Mouse (Mus musculus): ENCODE results near the gene Wdr60. TPM values are rescaled to one million over a fixed set of nuclear protein-coding genes. Genes with fewer than 3 reads are reported as not detected.

Gene Wdr60
- total and polyA plus RNA-seq, 2 experiments from 2014 or later, result 14.5 to 16.4 TPM

- no peak overlapping the region for H3K4me3 ChIP-seq (ENCODE audit: low read depth, low read length)
- H3K9me3 ChIP-seq (ENCODE audit: low read length), result no peaks in the 10 kb centered on the region
- no peaks in the 10 kb centered on the region for H3K4me1 ChIP-seq (ENCODE audit: insufficient read depth)
- DNase-seq, result no peak
- TF ChIP-seq CTCF (IDR thresholded peaks at IDR 0.05; ENCODE audit: low read depth), result no peak
- H3K27ac ChIP-seq (ENCODE audit: low read depth, low read length), result no peak overlapping the region
- H3K9ac ChIP-seq, result no peak overlapping the region
- H3K27me3 ChIP-seq (ENCODE audit: insufficient read depth, low read length), result no peaks in the 10 kb centered on the region
- no peak overlapping the region for H3K4me2 ChIP-seq (ENCODE audit: low read depth)
- 83% methylated on average over 2 of the region's 2 CpGs for WGBS
- H3K36me3 ChIP-seq (ENCODE audit: insufficient read depth), result no peaks in the 10 kb centered on the region
- no peak for ATAC-seq
These were observed 30.4 kb upstream of the Wdr60 start for GRCm38 (mm10) chr12:116293185-116293584.

GRCm38 (mm10) chr12:116283511-116283910 is 20.7 kb upstream of the Wdr60 start:
- Histone ChIP-seq H3K36me3 (ENCODE audit: insufficient read depth) (no peaks in the 10 kb centered on the region), H3K4me3 (ENCODE audit: low read depth, low read length) (no peak overlapping the region), H3K27ac (ENCODE audit: low read depth, low read length) (no peak overlapping the region), H3K4me1 (ENCODE audit: insufficient read depth) (peaks cover 11% of the 10 kb centered on the region; the same call in 1 of the 2 replicates), H3K4me2 (ENCODE audit: low read depth) (no peak overlapping the region), H3K9ac (no peak overlapping the region), H3K9me3 (ENCODE audit: low read length) (no peaks in the 10 kb centered on the region), H3K27me3 (ENCODE audit: insufficient read depth, low read length) (no peaks in the 10 kb centered on the region)
- DNase-seq, result no peak
- no peak for TF ChIP-seq CTCF (IDR thresholded peaks at IDR 0.05; ENCODE audit: low read depth)
- no peak for ATAC-seq
- WGBS, result 86% methylated on average over 2 of the region's 2 CpGs

GRCm38 (mm10) chr12:116282856-116283255 is 20.0 kb upstream of the Wdr60 start:
- no peak overlapping the region for H3K9ac ChIP-seq
- no peak overlapping the region for H3K27ac ChIP-seq (ENCODE audit: low read depth, low read length)
- H3K27me3 ChIP-seq (ENCODE audit: insufficient read depth, low read length), result no peaks in the 10 kb centered on the region
- H3K36me3 ChIP-seq (ENCODE audit: insufficient read depth), result no peaks in the 10 kb centered on the region
- peaks cover 11% of the 10 kb centered on the region; the same call in 1 of the 2 replicates for H3K4me1 ChIP-seq (ENCODE audit: insufficient read depth)
- H3K4me2 ChIP-seq (ENCODE audit: low read depth), result 0 out of 2 replicates have a peak overlapping the region, but pooled peaks have one; percentile 8
- H3K9me3 ChIP-seq (ENCODE audit: low read length), result no peaks in the 10 kb centered on the region
- 94% methylated on average over 2 of the region's 2 CpGs for WGBS
- ATAC-seq (no peak), DNase-seq (no peak)
- no peak overlapping the region for H3K4me3 ChIP-seq (ENCODE audit: low read depth, low read length)
- no peak for TF ChIP-seq CTCF (IDR thresholded peaks at IDR 0.05; ENCODE audit: low read depth)

- ATAC-seq (peak; percentile 42; the same call in 1 of the 2 replicates), DNase-seq (peak; percentile 4)
- Histone ChIP-seq H3K9ac (peak overlapping the region; percentile 95), H3K36me3 (ENCODE audit: insufficient read depth) (no peaks in the 10 kb centered on the region), H3K4me3 (ENCODE audit: low read depth, low read length) (peak overlapping the region; percentile 94), H3K27me3 (ENCODE audit: insufficient read depth, low read length) (no peaks in the 10 kb centered on the region), H3K27ac (ENCODE audit: low read depth, low read length) (peak overlapping the region; percentile 98), H3K9me3 (ENCODE audit: low read length) (no peaks in the 10 kb centered on the region), H3K4me2 (ENCODE audit: low read depth) (peak overlapping the region; percentile 97), H3K4me1 (ENCODE audit: insufficient read depth) (peaks cover 11% of the 10 kb centered on the region; the same call in 1 of the 2 replicates)
- no peak for TF ChIP-seq CTCF (IDR thresholded peaks at IDR 0.05; ENCODE audit: low read depth)
- WGBS, result 1% methylated on average over 53 of the region's 55 CpGs
These were observed 18.8 kb upstream of the Wdr60 start for GRCm38 (mm10) chr12:116281427-116282281.

- WGBS, result under 1% methylated on average over 66 of the region's 68 CpGs
- Histone ChIP-seq H3K27me3 (ENCODE audit: insufficient read depth, low read length) (no peaks in the 10 kb centered on the region), H3K9ac (peak within 1 kb of the TSS; percentile 95), H3K9me3 (ENCODE audit: low read length) (no peaks in the 10 kb centered on the region), H3K36me3 (ENCODE audit: insufficient read depth) (no peaks in the 10 kb centered on the region), H3K27ac (ENCODE audit: low read depth, low read length) (peak within 1 kb of the TSS; percentile 98), H3K4me2 (ENCODE audit: low read depth) (peak within 1 kb of the TSS; percentile 97), H3K4me1 (ENCODE audit: insufficient read depth) (peaks cover 11% of the 10 kb centered on the region; the same call in 1 of the 2 replicates), H3K4me3 (ENCODE audit: low read depth, low read length) (peak within 1 kb of the TSS; percentile 94)
- peak; percentile 72 for TF ChIP-seq CTCF (IDR thresholded peaks at IDR 0.05; ENCODE audit: low read depth)
- ATAC-seq, result peak; percentile 96
- DNase-seq, result peak; percentile 99
These were observed 18.0 kb upstream of the Wdr60 start, which contains the start of gene Esyt2 for GRCm38 (mm10) chr12:116280653-116281364. Esyt2 (plus strand) TSS chr12:116281196.

- Histone ChIP-seq H3K27ac (ENCODE audit: low read depth, low read length) (peak overlapping the region; percentile 98), H3K36me3 (ENCODE audit: insufficient read depth) (no peaks in the 10 kb centered on the region), H3K9me3 (ENCODE audit: low read length) (no peaks in the 10 kb centered on the region), H3K4me2 (ENCODE audit: low read depth) (peak overlapping the region; percentile 97), H3K4me1 (ENCODE audit: insufficient read depth) (peaks cover 11% of the 10 kb centered on the region; the same call in 1 of the 2 replicates), H3K9ac (peak overlapping the region; percentile 95), H3K4me3 (ENCODE audit: low read depth, low read length) (peak overlapping the region; percentile 94), H3K27me3 (ENCODE audit: insufficient read depth, low read length) (no peaks in the 10 kb centered on the region)
- peak; percentile 10 for TF ChIP-seq CTCF (IDR thresholded peaks at IDR 0.05; ENCODE audit: low read depth)
- WGBS, result 4% methylated on average over 7 of the region's 7 CpGs
- no peak for ATAC-seq
- no peak for DNase-seq
These were observed 17.4 kb upstream of the Wdr60 start for GRCm38 (mm10) chr12:116280149-116280652.

Data from forebrain, postnatal 0 days (tissue).